Mouse (Mus musculus): ENCODE data around the gene Cog8.
A peak's percentile ranks its signal among the peaks of the same experiment; 100 is the strongest.
"Not testable (repeated sequence)": the region's sequence is repeated elsewhere in the genome, so short reads cannot be mapped to it uniquely, and the experiment has no call there.

Cog8 gene

GRCm38 (mm10) chr8:107045478-107045877, 11.0 kb downstream of the Cog8 start:
- no peak for DNase-seq (ENCODE audit: low read depth)

GRCm38 (mm10) chr8:107040632-107041031, 15.9 kb downstream of the Cog8 start:
- DNase-seq (ENCODE audit: low read depth) = no peak

- DNase-seq (ENCODE audit: low read depth) = no peak
Observed at GRCm38 (mm10) chr8:107036626-107037025, 19.9 kb downstream of the Cog8 start.

GRCm38 (mm10) chr8:107035641-107036040, 20.8 kb downstream of the Cog8 start:
- no peak for DNase-seq (ENCODE audit: low read depth)

- not testable (repeated sequence) for DNase-seq (ENCODE audit: low read depth)
Observed at GRCm38 (mm10) chr8:107033609-107034008, 22.9 kb downstream of the Cog8 start.

- DNase-seq (ENCODE audit: low read depth) = no peak
Observed at GRCm38 (mm10) chr8:107031577-107032090, 24.9 kb downstream of the Cog8 start.

- peak; percentile 96 for DNase-seq (ENCODE audit: low read depth)
Observed at GRCm38 (mm10) chr8:107030650-107031576, 25.6 kb downstream of the Cog8 start, which contains the start of gene Vps4a. TSS of gene Vps4a (plus strand) at chr8:107031222.

GRCm38 (mm10) chr8:107030058-107030457, 26.4 kb downstream of the Cog8 start:
- DNase-seq (ENCODE audit: low read depth) = peak; percentile 32

- no peak for DNase-seq (ENCODE audit: low read depth)
Observed at GRCm38 (mm10) chr8:107029310-107029709, 27.2 kb downstream of the Cog8 start.

- no peak for DNase-seq (ENCODE audit: low read depth)
Observed at GRCm38 (mm10) chr8:107023479-107023878, 33.0 kb downstream of the Cog8 start.

GRCm38 (mm10) chr8:107014915-107015314, 41.6 kb downstream of the Cog8 start:
- no peak for DNase-seq (ENCODE audit: low read depth)

- no peak for DNase-seq (ENCODE audit: low read depth)
Observed at GRCm38 (mm10) chr8:107012666-107013065, 43.8 kb downstream of the Cog8 start.

GRCm38 (mm10) chr8:107007795-107008194, 48.7 kb downstream of the Cog8 start:
- DNase-seq (ENCODE audit: low read depth) = no peak

GRCm38 (mm10) chr8:107002532-107002931, 54.0 kb downstream of the Cog8 start:
- DNase-seq (ENCODE audit: low read depth) = peak; percentile 93

- no peak for DNase-seq (ENCODE audit: low read depth)
Observed at GRCm38 (mm10) chr8:106999068-106999467, 57.4 kb downstream of the Cog8 start.

- DNase-seq (ENCODE audit: low read depth) = no peak
Observed at GRCm38 (mm10) chr8:106997416-106997815, 59.1 kb downstream of the Cog8 start.

GRCm38 (mm10) chr8:106996339-106996738, 60.1 kb downstream of the Cog8 start:
- peak; percentile 23 for DNase-seq (ENCODE audit: low read depth)

Data from induced T-regulatory cell, adult 2 months (primary cell).